Mouse (Mus musculus) megakaryocyte-erythroid progenitor cell, adult 5 weeks (primary cell): ENCODE data around the gene Olfr1141. TPM values are rescaled to one million over a fixed set of nuclear protein-coding genes. Genes with fewer than 3 reads are reported as not detected.

Experiments used
- polyA plus RNA-seq: library from polyadenylated mRNA; stranded (reverse); fragments of >175 nt; gene quantifications from 2 replicates; pipeline ENCODE4 v1.2.3, GENCODE M21; 2012

The Olfr1141 gene
- not detected in 2 replicates for polyA plus RNA-seq

DNA sequence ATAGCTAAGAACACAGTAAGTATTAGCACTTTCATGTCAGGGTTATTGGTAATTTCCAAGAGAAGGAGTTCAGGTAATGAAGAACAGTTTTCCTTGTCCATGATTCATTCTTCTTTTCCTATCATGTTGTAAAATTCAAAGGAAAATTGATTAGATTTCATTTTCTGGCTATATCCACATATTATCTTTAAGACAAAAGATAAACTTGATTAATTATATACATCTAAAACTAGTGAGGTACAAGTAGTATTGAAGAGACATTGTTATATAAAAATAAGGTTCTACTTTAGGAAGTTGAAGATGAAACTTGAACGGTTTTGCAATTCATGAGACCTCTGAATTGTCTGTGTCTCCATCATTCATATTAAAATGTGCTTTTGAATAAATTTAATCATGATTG lies at the start of gene Olfr1141:
TSS of gene Olfr1141 (minus strand) at position 101 of the 400 bp plus-strand sequence.

DNA sequence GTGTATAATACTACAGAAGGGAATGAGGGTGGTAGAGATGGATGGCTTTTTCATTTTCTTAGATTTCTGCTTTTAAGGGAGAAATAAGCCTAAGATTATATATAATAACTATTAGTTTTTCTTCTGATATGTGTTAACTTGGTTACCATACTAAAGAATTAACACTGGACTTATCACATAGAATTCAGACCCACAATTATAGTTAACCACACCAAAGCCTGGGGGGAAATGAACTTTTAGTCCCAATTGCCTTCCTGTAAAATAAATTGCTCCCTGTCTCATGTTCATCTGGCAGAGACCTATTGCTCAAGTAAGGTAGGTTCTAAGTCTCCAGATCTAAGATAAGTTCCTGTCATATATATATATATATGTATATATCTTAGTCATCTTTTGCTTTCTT lies 46.5 kb upstream of the Olfr1141 start, which contains the start of gene Olfr1143:
TSS of gene Olfr1143 (plus strand) at position 301 of the 400 bp plus-strand sequence.

DNA sequence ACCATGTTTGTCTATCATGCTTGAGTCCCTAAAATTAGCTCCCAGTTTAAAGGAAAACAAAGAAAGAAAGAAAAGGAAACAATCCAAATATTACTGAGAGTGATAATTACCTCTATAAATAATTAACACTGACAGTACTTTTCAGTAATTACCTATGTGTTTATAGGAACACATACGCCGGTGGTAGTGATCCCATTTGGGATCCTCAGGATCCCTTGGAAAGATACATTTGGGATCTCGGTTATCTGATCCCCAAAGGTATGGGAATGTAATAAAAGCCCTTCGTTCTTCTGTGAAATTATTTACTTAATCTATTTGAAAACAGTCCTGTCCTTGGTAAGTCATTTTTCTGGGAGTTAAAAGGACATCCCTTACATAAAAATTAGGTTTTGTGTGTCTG lies 25.4 kb upstream of the Olfr1141 start, which contains the start of gene Olfr152:
TSS of gene Olfr152 (plus strand) at position 301 of the 400 bp plus-strand sequence.

DNA sequence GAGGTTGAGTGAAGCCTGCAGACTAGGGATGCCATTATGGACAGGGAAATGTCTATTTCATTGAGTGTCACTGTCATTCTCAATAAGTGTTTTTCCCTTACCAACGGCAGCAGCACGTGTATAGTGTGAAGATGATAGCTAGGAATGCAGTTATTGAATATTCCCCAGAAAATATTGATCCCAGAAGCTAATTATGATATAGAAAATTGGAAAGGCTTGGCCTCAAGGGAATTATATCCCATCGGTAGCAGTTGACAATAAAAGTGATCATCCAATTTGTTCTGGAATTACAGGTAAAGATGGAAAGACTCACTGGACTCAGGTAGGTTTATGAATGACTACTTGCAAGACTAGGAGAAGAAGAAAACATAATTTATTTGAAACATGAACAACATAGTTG lies 10.3 kb downstream of the Olfr1141 start, which contains the start of gene Olfr1140:
TSS of gene Olfr1140 (plus strand) at position 301 of the 400 bp plus-strand sequence.

DNA sequence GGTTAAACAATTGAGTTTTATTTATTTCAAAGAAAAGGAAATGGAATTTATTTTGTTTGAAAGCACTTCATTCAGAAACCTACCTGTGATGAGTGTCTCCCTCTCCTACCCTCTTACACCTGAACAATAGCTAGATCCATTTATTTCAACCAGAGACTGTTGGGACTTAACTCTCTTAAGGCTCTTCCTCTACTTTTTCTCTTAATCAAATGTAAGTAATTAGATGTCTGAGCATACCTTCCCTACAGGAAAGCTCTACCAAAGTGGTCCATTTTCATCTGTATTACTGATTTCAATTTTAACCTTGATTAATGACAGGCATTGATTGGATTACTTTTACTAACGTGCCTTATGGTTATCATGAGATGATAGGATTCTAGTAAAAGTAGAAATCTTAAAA lies 13.9 kb downstream of the Olfr1141 start, which contains the start of gene Olfr1138:
TSS of gene Olfr1138 (minus strand) at position 101 of the 400 bp plus-strand sequence.

DNA sequence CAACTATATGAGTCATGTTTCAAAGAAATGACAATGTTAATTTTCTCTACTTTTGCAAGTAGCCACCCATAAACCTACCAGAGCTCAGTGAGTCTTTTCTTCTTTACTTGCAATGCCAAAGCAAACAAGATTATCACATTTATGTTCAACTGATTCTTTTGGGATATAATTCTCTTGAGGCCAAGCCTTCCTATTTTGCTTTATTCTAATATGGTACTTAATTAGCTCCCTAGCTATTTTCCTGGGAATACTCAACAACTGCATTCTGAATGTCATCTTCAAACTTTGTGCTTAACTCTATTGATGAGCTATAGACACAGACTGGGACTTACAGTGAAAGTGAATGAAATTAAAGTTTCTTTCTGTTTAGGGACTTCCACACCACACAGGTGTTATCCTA lies 40.7 kb downstream of the Olfr1141 start, which contains the start of gene Olfr1137:
TSS of gene Olfr1137 (minus strand) at position 101 of the 400 bp plus-strand sequence.

Other genes with a start within 250 kb of the Olfr1141 start
- not detected in 2 replicates for gene Pramel6, start 247.4 kb downstream of the Olfr1141 start, polyA plus RNA-seq
- not detected in 2 replicates for gene Olfr153, start 222.2 kb downstream of the Olfr1141 start, polyA plus RNA-seq
- gene Olfr1128, start 208.4 kb downstream of the Olfr1141 start, polyA plus RNA-seq, result not detected in 2 replicates
- not detected in 2 replicates for gene Olfr1129, start 180.1 kb downstream of the Olfr1141 start, polyA plus RNA-seq
- gene Olfr1130, start 147.8 kb downstream of the Olfr1141 start, polyA plus RNA-seq, result not detected in 2 replicates
- not detected in 2 replicates for gene Olfr1131, start 126.9 kb downstream of the Olfr1141 start, polyA plus RNA-seq
- not detected in 2 replicates for gene Olfr1132, start 116.5 kb downstream of the Olfr1141 start, polyA plus RNA-seq
- gene Olfr1133, start 106.6 kb downstream of the Olfr1141 start, polyA plus RNA-seq, result not detected in 2 replicates
- gene Olfr1134, start 95.5 kb downstream of the Olfr1141 start, polyA plus RNA-seq, result not detected in 2 replicates
- gene Olfr1135, start 80.3 kb downstream of the Olfr1141 start, polyA plus RNA-seq, result not detected in 2 replicates
- gene Olfr1136, start 60.0 kb downstream of the Olfr1141 start, polyA plus RNA-seq, result not detected in 2 replicates
- not detected in 2 replicates for gene Olfr1137, start 40.8 kb downstream of the Olfr1141 start, polyA plus RNA-seq
- not detected in 2 replicates for gene Olfr1138, start 14.0 kb downstream of the Olfr1141 start, polyA plus RNA-seq
- gene Olfr1140, start 10.2 kb downstream of the Olfr1141 start, polyA plus RNA-seq, result not detected in 2 replicates
- not detected in 2 replicates for gene Olfr152, start 25.5 kb upstream of the Olfr1141 start, polyA plus RNA-seq
- gene Olfr1143, start 46.6 kb upstream of the Olfr1141 start, polyA plus RNA-seq, result not detected in 2 replicates
- not detected in 2 replicates for gene Olfr1145, start 55.8 kb upstream of the Olfr1141 start, polyA plus RNA-seq
- not detected in 2 replicates for gene Olfr1148, start 76.5 kb upstream of the Olfr1141 start, polyA plus RNA-seq
- gene Olfr1150-ps1, start 90.0 kb upstream of the Olfr1141 start, polyA plus RNA-seq, result not detected in 2 replicates
- not detected in 2 replicates for gene Olfr1151, start 101.9 kb upstream of the Olfr1141 start, polyA plus RNA-seq
- 0.01 TPM in 1 of 2 replicates, not detected in the other for gene Olfr1152, start 112.5 kb upstream of the Olfr1141 start, polyA plus RNA-seq
- not detected in 2 replicates for gene Olfr1153, start 141.0 kb upstream of the Olfr1141 start, polyA plus RNA-seq
- not detected in 2 replicates for gene Olfr1154, start 151.2 kb upstream of the Olfr1141 start, polyA plus RNA-seq
- not detected in 2 replicates for gene Olfr1155, start 191.1 kb upstream of the Olfr1141 start, polyA plus RNA-seq
- not detected in 2 replicates for gene Olfr1156, start 199.1 kb upstream of the Olfr1141 start, polyA plus RNA-seq
- not detected in 2 replicates for gene Olfr1157, start 214.3 kb upstream of the Olfr1141 start, polyA plus RNA-seq
- not detected in 2 replicates for gene Olfr74, start 220.7 kb upstream of the Olfr1141 start, polyA plus RNA-seq
- gene Olfr1158, start 236.1 kb upstream of the Olfr1141 start, polyA plus RNA-seq, result not detected in 2 replicates